In the genomic region with DNA sequence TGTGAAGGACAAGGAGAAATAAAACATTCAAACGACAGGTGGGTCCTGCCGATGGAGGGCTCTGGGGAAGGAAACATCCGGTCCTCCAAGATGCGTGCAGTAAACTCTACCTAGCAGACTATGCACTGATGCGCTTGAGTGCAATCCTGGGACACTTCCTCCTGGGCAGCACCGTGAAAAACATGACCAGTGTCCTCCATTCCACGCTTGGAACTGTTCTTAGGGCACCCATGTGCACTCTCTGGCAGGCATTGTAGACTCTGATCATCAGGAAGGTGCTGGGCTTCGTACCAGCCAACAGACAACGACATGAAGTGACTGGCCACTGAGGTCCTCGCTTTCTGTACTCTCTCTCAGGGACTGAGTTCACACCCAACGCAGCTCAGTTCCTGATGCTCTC, we compare ENCODE assay signal across 22 mouse cellular contexts.
"Had no signal": no experiment of that assay in that cellular context is flagged by ENCODE, and none has a peak within 500 bp of the region (broad histone marks: within the 10 kb centered on the region; RNA-seq: fewer than 3 reads in every experiment).

No protein-coding gene starts in this region.

- H3K36me3 ChIP-seq: hindbrain, embryonic 15.5 days; limb, embryonic 15.5 days had no signal

- H3K9ac ChIP-seq: forebrain, postnatal 0 days; heart, embryonic 13.5 days; heart, embryonic 15.5 days; hindbrain, embryonic 13.5 days; hindbrain, embryonic 15.5 days; limb, embryonic 13.5 days; limb, embryonic 15.5 days; liver, embryonic 14.5 days had no signal

- H3K4me3 ChIP-seq: heart, adult 2 months; heart, embryonic 13.5 days; heart, embryonic 15.5 days; hindbrain, embryonic 13.5 days; hindbrain, embryonic 15.5 days; limb, embryonic 13.5 days; limb, embryonic 15.5 days had no signal

- H3K27me3 ChIP-seq: heart, embryonic 13.5 days; heart, embryonic 15.5 days; hindbrain, embryonic 13.5 days; hindbrain, embryonic 15.5 days; limb, embryonic 13.5 days; limb, embryonic 15.5 days had no signal

- H3K27ac ChIP-seq: heart, adult 2 months; heart, embryonic 15.5 days; hindbrain, embryonic 13.5 days; hindbrain, embryonic 15.5 days; hindbrain, postnatal 0 days; liver, embryonic 14.5 days had no signal

- H3K9me3 ChIP-seq: heart, embryonic 13.5 days; heart, embryonic 15.5 days; hindbrain, embryonic 13.5 days; hindbrain, embryonic 15.5 days; limb, embryonic 13.5 days; limb, embryonic 15.5 days had no signal

- ATAC-seq: forebrain, postnatal 0 days; hindbrain, postnatal 0 days; intestine, embryonic 16.5 days had no signal

- DNase-seq: forebrain, postnatal 0 days; gastrocnemius, postnatal 14 days; gastrocnemius, postnatal 36 days; heart, adult 2 months; heart, postnatal 14 days; heart, postnatal 36 days; kidney, adult 11 months; layer of hippocampus, adult 9-11 months; layer of hippocampus, postnatal 36 days; left cerebral cortex, postnatal 4 days; lung, adult 18-20 months had no signal

- H3K4me2 ChIP-seq: heart, embryonic 11.5 days; heart, embryonic 13.5 days; heart, embryonic 15.5 days; hindbrain, embryonic 13.5 days; hindbrain, embryonic 15.5 days; limb, embryonic 13.5 days; limb, embryonic 15.5 days; liver, embryonic 11.5 days had no signal
